Mouse (Mus musculus): ENCODE measurements around the gene Bmpr2.
A peak's percentile ranks its signal among the peaks of the same experiment; 100 is the strongest.

Gene Bmpr2

DNA sequence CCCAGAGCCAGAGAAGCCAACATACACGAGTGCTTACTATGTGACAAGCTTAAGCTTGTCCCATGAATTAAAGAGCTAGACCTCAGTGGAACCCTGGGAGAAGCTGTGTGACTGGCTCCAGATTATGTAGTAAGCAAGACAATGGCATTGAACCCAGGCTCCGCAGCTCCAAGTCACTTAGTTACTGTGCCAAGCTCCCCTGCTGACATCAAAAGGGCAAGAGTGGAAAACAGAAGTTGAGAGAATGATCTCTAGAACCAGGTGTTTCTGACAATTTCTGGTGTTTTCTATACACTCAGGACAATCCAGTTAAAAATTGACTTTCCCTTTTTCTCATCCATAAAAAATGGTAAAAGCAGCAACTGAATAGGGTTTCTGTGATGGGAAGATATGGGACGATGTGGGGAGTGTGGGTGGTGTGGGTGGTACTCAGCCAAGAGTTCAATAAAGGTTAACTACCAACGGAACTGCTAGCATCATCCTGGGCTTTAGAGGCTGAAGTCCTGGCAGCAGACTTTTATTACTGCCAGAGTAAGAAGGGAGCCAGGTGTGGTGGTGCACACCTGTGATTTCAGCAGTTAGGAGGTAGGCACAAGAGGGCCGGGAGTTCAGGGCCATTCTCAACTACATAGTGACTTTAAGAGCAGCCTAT is 134.1 kb downstream of the Bmpr2 start:
- no peak for DNase-seq (ENCODE audit: low spot score in 2 of 2)

- no peak for DNase-seq (ENCODE audit: low spot score in 2 of 2)
Measured at GRCm38 (mm10) chr1:59899679-59900078, 136.5 kb downstream of the Bmpr2 start.

GRCm38 (mm10) chr1:59901082-59901876 is 138.1 kb downstream of the Bmpr2 start:
- no peak for DNase-seq (ENCODE audit: low spot score in 2 of 2)

GRCm38 (mm10) chr1:59902634-59903033 is 139.4 kb downstream of the Bmpr2 start:
- no peak for DNase-seq (ENCODE audit: low spot score in 2 of 2)

GRCm38 (mm10) chr1:59904630-59905295 is 141.6 kb downstream of the Bmpr2 start:
- no peak for DNase-seq (ENCODE audit: low spot score in 2 of 2)

DNA sequence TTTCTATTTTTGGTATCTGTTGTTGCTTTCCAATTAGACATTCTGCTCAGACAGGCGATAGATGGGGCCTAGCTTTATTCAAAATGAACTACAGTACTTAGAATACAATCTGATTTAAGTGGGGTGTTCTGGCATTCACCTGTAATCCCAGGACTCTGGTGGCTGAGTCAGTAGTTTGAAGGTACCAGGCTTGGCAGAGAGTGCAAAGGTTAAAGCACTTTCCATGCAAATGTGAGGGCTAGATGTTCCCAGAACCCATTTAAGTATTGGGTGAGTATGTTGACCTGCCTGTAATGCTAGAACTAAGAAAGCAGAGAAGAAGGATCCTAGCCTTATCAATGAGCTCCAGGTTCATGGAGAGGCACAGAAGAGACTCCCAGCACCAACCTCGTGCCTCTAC is 142.7 kb downstream of the Bmpr2 start:
- DNase-seq (ENCODE audit: low spot score in 2 of 2): no peak

DNA sequence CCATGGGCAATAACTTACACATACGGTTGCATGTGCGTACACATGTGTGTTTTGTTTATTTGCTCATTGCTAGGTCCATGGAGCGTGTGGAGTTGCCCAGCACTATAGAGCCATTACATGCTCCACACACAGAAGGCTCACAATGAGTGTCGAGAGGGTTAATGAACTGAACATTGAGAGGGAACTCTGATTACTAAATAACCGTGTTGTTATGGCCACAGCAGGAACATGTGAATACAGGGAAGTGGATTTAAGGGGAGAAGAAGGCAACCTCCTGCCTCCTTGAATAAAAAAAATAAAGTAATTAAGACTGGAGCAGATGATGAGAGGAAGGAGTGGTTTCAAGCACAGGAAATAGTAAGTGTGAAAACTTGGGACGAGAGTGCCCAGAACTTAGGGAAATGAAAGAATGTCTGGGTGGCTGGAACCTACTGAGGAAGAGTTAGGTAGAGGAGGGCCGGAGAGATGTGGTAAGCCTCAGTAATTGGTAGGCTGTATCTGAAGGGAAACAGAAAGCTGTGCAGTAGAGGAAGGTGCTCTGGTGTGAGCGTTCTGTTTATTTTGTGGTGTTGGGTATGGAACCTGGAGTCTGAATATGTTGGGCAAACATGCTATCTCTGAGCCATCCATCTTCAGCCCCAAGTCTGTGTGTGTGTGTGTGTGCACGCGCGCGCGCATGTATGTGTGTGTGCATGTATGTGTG is 143.8 kb downstream of the Bmpr2 start:
- no peak for DNase-seq (ENCODE audit: low spot score in 2 of 2)

GRCm38 (mm10) chr1:59907700-59908099 is 144.5 kb downstream of the Bmpr2 start:
- DNase-seq (ENCODE audit: low spot score in 2 of 2): no peak

GRCm38 (mm10) chr1:59910941-59911340 is 147.7 kb downstream of the Bmpr2 start:
- DNase-seq (ENCODE audit: low spot score in 2 of 2): no peak

DNA sequence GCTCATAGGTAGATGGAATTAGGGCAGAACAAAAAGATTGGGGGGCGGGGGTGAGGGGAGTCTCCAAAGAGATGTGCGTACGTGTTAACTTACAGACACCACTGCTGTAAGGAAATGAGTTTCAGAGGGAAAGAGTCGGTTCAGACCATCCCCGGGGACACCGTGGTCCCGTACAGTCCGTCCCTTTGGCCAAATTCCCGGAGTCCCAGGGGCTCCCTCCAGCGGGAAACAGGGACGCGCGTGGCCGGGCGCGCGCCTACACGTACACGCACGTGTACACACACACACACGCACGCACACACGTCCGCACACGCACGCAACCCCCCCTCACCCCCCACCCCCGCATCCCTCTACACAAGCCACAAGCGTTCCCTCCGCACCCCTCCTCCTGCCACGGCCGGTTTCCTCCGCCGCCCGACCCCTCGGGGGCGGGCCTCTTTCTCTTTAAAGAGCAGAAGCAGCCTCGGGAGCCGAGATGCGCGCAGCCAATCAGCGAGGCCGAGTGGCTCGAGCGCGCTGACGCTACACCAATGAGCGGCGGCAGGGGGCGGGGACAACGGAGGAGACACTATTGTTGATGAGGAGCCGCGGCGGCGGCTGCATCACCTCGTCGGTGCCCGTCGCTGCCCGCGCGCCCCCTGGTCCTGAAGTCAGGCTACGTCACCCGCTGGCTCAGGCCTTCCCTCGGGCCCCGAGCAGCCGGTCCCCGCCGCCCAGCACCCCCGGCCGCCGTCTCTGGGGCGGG is 149.4 kb downstream of the Bmpr2 start, which contains the start of gene Fam117b:
Fam117b (plus strand) TSS at position 594 of the 745 bp plus-strand sequence.
- peak; percentile 94 to 98 for DNase-seq (ENCODE audit: low spot score in 2 of 2)

GRCm38 (mm10) chr1:59913195-59913868 is 150.1 kb downstream of the Bmpr2 start:
- DNase-seq (ENCODE audit: low spot score in 2 of 2): peak; percentile 34 to 60

DNA sequence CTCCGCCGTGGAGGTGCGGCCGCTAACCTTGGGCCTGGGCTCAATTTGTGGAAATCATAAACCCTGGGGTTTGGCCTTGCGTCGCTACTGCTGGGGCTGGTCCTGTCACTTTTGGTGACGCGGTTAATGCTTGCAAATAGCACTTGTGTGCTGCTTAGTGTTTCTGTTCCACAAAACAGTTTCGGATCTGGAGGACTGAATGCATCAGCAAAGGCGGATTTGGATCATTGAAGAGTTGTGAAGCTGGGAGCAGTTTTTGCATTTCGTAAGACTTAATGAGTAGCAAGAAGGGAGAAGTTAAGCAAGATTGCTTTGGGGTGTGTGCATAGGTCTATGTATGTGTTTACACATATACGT is 150.6 kb downstream of the Bmpr2 start:
- DNase-seq (ENCODE audit: low spot score in 2 of 2): peak in 1 of 2 experiments; percentile 23

- DNase-seq (ENCODE audit: low spot score in 2 of 2): no peak
Measured at GRCm38 (mm10) chr1:59914799-59915198, 151.6 kb downstream of the Bmpr2 start.

DNA sequence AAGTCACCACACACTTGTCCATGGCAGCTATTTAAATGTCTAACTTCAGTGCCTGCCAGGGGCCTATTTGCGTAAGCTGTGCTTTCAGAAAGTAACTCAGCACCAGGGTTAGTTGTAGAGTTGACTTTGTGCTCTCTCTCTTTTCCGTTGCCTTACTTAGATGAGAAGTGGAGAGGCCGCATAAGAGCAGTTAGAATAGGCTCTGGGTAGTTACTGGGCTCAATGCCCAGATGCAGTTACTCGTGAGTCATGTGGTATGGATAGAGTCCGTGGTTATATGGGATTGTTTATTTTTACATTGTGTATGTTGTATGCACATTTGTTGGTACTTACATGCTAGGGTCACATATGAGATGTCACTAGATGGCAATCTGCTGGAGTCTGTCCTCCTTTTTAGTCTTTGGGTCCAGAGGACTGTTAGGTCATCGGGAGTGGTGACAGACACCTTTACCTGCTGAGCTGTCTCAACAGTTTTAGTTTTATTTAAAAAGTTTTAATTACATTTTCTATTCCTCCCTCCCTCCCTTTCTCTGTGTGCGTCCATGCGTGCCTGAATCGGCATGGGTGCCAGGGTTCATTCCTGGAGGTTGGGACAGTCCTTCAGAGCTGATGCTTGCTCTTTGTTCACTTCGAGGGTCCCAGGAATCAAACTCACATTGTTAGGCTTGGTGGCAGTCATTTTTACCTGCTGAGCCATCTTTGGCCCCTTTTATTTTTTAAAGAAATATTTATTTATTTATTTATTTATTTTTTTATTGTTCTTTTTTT is 152.8 kb downstream of the Bmpr2 start:
- DNase-seq (ENCODE audit: low spot score in 2 of 2): no peak

GRCm38 (mm10) chr1:59917401-59917800 is 154.2 kb downstream of the Bmpr2 start:
- no peak for DNase-seq (ENCODE audit: low spot score in 2 of 2)

GRCm38 (mm10) chr1:59918075-59918474 is 154.9 kb downstream of the Bmpr2 start:
- DNase-seq (ENCODE audit: low spot score in 2 of 2): no peak

DNA sequence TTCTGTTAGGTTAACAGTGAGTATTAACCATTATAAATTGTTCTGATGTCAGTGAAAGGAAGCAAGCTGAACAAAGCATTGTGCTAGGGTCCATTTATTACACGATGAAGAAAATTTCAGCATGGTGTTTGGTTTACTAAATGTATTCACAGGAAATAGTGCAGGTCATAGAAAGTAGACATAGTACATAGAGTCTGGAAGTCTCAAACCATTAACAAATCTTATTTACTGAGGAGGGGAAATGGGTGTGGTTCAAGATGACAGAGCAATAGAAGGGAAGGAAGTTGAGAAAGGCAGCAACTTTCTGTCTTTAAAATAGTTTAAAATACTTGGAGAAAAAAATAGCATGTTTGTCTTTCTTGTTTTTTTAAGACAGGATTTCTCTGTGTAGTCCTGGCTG is 160.0 kb downstream of the Bmpr2 start:
- DNase-seq (ENCODE audit: low spot score in 2 of 2): no peak

DNA sequence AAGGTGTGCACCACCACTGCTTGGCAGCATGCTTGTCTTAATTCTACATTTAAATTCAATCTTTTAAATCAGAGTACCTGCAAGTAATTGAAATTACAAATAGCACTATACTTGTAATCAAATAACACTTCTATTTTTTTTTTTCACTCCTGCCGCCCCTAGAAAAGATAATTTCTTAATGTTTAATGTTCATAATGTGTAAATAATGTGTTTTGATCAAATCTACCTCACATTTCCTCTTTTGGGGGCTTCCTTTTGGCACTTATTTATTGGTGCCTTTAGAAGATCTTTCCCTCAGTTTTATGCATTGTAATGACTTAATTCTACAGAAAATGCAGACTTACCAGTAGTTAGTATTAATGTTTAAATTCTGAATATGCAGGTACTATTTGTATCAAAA is 160.5 kb downstream of the Bmpr2 start:
- no peak for DNase-seq (ENCODE audit: low spot score in 2 of 2)

GRCm38 (mm10) chr1:59924411-59924810 is 161.2 kb downstream of the Bmpr2 start:
- no peak for DNase-seq (ENCODE audit: low spot score in 2 of 2)

Data from urinary bladder, postnatal 4 days (tissue).